Mouse (Mus musculus) erythroblast, embryonic 14.5 days (primary cell): ENCODE results near the gene Adck1. TPM values are rescaled to one million over a fixed set of nuclear protein-coding genes. Genes with fewer than 3 reads are reported as not detected.

Experiments
- H3K27me3 ChIP-seq: 2 replicates; pipeline ENCODE4 v1.6.1; 2012; ENCODE audit warnings: inconsistent platforms; ENCODE audit not compliant: control insufficient read depth
- H3K36me3 ChIP-seq: 2 replicates; pipeline ENCODE4 v1.6.1; 2012; ENCODE audit warnings: mild to moderate bottlenecking, inconsistent platforms; ENCODE audit not compliant: control insufficient read depth
- H3K4me1 ChIP-seq: 2 replicates; pipeline ENCODE4 v1.6.1; 2012; ENCODE audit warnings: inconsistent platforms; ENCODE audit not compliant: control insufficient read depth
- H3K4me3 ChIP-seq: replicated peaks from 2 replicates; pipeline ENCODE3; 2012; ENCODE audit warnings: moderate library complexity, mild to moderate bottlenecking, inconsistent platforms
- H3K9me3 ChIP-seq: 2 replicates; pipeline ENCODE4 v1.6.1; 2012; ENCODE audit warnings: low read length, inconsistent platforms, mixed read lengths; ENCODE audit not compliant: control insufficient read depth
- GATA1 ChIP-seq: IDR thresholded peaks from 2 replicates; pipeline ENCODE4 v1.6.1; 2012; ENCODE audit warnings: low read length, inconsistent platforms, mixed read lengths
- TAL1 ChIP-seq: IDR thresholded peaks from 3 replicates; pipeline ENCODE4 v1.6.1; 2012; ENCODE audit warnings: low read length, inconsistent platforms, mixed read lengths
- polyA plus RNA-seq: library from polyadenylated mRNA; stranded (reverse); fragments of >175 nt; gene quantifications from 2 replicates; pipeline ENCODE4 v1.2.3, GENCODE M21; 2012

Gene Adck1
- polyA plus RNA-seq, 1 experiment, result 0.12 TPM

DNA sequence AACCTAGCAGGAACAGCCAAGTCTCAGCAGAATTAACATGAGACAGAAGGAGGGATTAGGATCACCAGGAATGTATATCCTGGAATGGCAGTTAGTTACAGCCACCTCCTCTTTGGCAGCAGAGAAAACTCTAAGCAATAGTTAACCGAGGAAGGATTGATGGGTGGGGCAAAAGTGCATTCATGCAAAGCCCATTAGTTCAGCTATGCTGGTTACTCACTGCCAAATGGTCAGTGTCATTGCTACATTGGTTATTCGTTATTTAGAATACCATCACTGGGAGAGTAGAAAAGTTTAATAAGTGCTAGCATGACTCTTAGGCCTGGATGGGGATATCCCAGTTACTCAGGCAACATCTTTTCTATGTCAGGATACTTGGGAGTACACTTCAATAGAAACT lies 130.5 kb downstream of the Adck1 start:
- Histone ChIP-seq H3K4me3 (no peak overlapping the region), H3K27me3 (no peaks in the 10 kb centered on the region), H3K36me3 (no peaks in the 10 kb centered on the region), H3K9me3 (no peaks in the 10 kb centered on the region), H3K4me1 (no peaks in the 10 kb centered on the region)
- TF ChIP-seq TAL1 (no peak), GATA1 (no peak)

Other genes with a start within 250 kb of the Adck1 start
- not detected in 2 replicates for gene Gm10436, start 178.4 kb upstream of the Adck1 start, polyA plus RNA-seq
- gene Gm8332, start 110.5 kb upstream of the Adck1 start, polyA plus RNA-seq, result not detected in 2 replicates
- gene Gm5662, start 86.1 kb upstream of the Adck1 start, polyA plus RNA-seq, result not detected in 2 replicates
- gene Gm5039, start 36.5 kb upstream of the Adck1 start, polyA plus RNA-seq, result not detected in 2 replicates